Mouse (Mus musculus) testis, adult 2 months (tissue): ENCODE results near the gene Slc25a21. TPM values are rescaled to one million over a fixed set of nuclear protein-coding genes. Genes with fewer than 3 reads are reported as not detected.

Experiments
- H3K27ac ChIP-seq: fragments of 200-500 bp; 2 replicates; pipeline ENCODE4 v1.5.1; 2012; ENCODE audit warnings: low read depth, low read length; ENCODE audit not compliant: control insufficient read depth, insufficient read depth
- H3K27me3 ChIP-seq: fragments of 200-500 bp; 2 replicates; pipeline ENCODE4 v1.6.1; 2012; ENCODE audit warnings: mild to moderate bottlenecking, low read length, moderate library complexity; ENCODE audit not compliant: control insufficient read depth, insufficient read depth
- H3K36me3 ChIP-seq: fragments of 200-500 bp; 2 replicates; pipeline ENCODE4 v1.6.1; 2012; ENCODE audit warnings: mild to moderate bottlenecking, low read length; ENCODE audit not compliant: control insufficient read depth, insufficient read depth
- H3K4me1 ChIP-seq: fragments of 200-500 bp; 2 replicates; pipeline ENCODE4 v1.6.1; 2012; ENCODE audit warnings: low read length; ENCODE audit not compliant: control insufficient read depth, insufficient read depth
- H3K4me3 ChIP-seq: fragments of 200-500 bp; 2 replicates; pipeline ENCODE4 v1.5.1; 2012; ENCODE audit warnings: low read depth, mild to moderate bottlenecking, low read length, moderate library complexity, mixed read lengths; ENCODE audit not compliant: control insufficient read depth
- CTCF ChIP-seq: fragments of 200-500 bp; IDR thresholded peaks from 2 replicates; pipeline ENCODE4 v1.5.1; 2012; ENCODE audit warnings: low read depth, mild to moderate bottlenecking, inconsistent platforms, low read length, moderate library complexity; ENCODE audit not compliant: control insufficient read depth, insufficient read depth, insufficient replicate concordance
- POLR2A ChIP-seq: fragments of 200-500 bp; IDR thresholded peaks from 2 replicates; pipeline ENCODE4 v1.6.1; 2012; ENCODE audit warnings: low read depth, mild to moderate bottlenecking, inconsistent platforms, low read length, moderate library complexity; ENCODE audit not compliant: control insufficient read depth
- polyA plus RNA-seq: library from polyadenylated mRNA; depleted of rRNA; stranded (reverse); fragments of >200 nt; gene quantifications from 2 replicates; pipeline ENCODE4 v1.2.3, GENCODE M21; 2012

Gene Slc25a21
- polyA plus RNA-seq, 1 experiment: 0.75 TPM

DNA sequence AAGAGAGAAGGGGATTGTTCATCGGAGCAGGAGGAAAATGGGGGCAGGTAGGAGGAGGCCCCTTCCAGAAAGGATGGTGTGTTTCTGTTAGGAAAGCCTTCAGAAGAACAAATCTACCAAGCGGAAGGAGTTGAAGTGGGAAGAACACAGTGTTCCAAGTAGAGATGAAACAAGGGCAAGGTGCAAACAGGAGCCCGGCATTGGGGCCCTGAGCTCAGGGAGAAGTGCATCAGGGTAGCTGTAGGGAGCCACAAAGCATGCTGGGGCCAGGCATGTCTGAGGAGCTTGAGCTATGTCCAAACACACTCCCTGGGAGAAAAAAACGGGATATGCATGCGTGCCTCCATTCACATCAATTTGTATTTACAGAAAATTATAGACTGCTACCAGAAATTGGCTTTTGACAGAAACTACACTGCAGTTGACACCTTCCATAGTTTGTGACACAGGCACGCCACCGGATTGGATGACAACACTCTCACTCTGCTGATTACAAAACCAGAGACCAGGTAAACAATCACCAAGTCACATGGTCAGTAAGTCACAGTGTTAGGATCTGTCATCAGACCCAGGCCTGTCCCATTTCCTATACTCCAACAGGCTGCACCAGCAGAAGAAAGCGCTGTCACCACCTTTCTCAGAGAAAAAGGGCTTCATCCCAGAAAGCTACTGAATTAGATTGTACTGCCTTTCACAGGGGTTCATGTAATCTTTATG is 299.9 kb downstream of the Slc25a21 start:
- no peak overlapping the region for H3K4me3 ChIP-seq
- no peaks in the 10 kb centered on the region for H3K36me3 ChIP-seq
- no peaks in the 10 kb centered on the region for H3K27me3 ChIP-seq
- TF ChIP-seq POLR2A: no peak
- no peak for TF ChIP-seq CTCF
- no peaks in the 10 kb centered on the region for H3K4me1 ChIP-seq
- no peak overlapping the region for H3K27ac ChIP-seq

DNA sequence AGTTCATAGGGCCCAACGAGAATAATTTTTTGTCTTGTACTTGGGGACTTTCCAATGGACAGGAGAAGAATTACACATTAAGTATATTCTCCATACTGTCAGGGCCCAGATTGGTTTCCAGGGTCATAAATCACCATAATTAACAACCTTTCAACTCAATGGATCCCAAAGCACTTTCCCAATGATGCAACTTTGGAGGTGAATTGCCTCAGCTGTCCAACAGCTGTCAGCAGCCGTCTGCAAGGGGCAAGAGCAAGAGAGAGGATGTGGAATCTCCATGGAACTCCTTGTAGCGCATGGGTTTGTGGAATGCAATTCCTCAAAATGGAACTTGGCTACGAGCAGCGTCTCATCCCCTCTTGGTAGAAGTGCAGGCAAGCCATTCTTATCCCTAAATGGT is 302.3 kb downstream of the Slc25a21 start:
- Histone ChIP-seq H3K4me3 (no peak overlapping the region), H3K36me3 (no peaks in the 10 kb centered on the region), H3K4me1 (no peaks in the 10 kb centered on the region), H3K27ac (no peak overlapping the region), H3K27me3 (no peaks in the 10 kb centered on the region)
- TF ChIP-seq POLR2A (no peak), CTCF (no peak)

DNA sequence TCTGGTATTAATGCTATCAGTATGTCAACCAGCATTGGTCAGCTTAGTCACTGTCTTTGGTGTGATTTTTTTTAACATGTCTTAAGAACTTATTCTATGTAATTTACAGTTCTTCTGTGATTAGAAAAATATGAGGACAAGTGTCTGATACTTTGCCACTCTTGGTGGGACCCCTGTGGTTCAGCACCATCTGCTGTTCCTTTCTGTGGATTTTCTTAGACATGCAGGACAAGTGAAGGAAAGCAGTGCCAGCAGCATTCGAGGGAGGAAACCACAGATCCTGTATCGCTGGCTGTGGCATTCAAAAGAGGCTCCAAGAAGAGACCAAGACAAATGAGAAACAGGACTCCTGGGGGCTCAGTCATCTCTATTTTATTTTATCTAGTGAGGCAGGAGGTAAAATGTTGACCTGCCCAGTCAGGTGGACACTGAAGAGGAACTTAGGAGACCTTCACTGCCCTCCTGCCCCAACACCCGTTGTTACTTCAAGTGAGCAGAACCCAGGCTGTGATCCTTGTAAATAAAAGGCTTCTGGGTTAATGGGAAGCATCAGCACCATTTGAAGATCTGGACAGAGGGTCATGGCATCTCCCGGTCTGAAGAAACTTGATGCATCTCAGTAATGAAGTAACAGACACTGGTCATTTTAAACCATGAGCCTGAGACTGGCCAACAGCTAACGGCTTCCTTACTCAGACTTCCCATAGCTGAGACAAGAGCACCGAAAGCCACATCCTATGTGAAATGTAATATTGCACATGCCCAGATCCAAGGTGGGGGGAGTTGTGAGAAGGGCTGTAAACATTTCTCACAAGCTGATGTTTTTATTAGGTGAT is 306.2 kb downstream of the Slc25a21 start:
- Histone ChIP-seq H3K4me3 (no peak overlapping the region), H3K27me3 (no peaks in the 10 kb centered on the region), H3K27ac (no peak overlapping the region), H3K4me1 (no peaks in the 10 kb centered on the region), H3K36me3 (no peaks in the 10 kb centered on the region)
- TF ChIP-seq POLR2A (no peak), CTCF (no peak)

DNA sequence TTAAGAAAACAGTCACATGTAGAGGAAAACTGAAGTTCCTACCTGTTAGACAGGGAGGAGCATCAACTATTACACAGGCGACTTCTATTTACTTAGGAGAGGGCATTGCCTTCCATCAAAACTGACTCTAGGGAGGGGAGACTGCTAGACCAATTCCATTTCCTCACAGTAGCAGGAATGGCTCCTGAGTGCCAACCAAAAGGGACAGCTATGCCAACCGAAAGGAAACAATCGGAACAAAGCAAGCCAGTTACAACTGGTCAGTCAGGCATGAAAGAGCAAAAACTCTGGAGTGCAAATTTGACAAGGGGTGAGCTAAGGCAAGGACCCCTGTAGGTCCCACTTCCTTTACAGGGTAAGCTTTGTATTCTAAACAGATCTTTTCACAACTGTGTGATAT is 319.5 kb downstream of the Slc25a21 start:
- no peaks in the 10 kb centered on the region for H3K36me3 ChIP-seq
- TF ChIP-seq POLR2A (no peak), CTCF (no peak)
- H3K27me3 ChIP-seq: no peaks in the 10 kb centered on the region
- no peak overlapping the region for H3K27ac ChIP-seq
- H3K4me1 ChIP-seq: no peaks in the 10 kb centered on the region
- no peak overlapping the region for H3K4me3 ChIP-seq

DNA sequence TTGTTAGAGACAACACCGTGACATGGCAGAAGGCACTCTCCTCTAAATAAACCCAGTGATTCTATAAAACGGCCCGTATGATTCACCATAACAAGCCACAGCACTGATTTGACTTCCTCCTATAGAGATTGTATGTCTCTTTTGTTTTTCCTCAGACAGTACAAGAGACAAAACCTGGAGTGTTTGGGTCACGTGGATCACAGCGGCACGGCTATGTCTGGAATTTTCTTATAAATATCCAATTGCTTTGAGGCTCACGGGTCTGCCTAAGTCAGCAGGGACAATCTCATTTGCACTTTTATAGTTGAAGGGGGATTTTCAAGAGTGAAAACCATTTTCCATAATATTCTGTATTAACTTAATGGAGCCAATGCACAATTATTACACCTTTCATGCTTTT is 320.7 kb downstream of the Slc25a21 start:
- TF ChIP-seq CTCF (no peak), POLR2A (no peak)
- no peak overlapping the region for H3K27ac ChIP-seq
- H3K4me3 ChIP-seq: no peak overlapping the region
- no peaks in the 10 kb centered on the region for H3K36me3 ChIP-seq
- no peaks in the 10 kb centered on the region for H3K27me3 ChIP-seq
- no peaks in the 10 kb centered on the region for H3K4me1 ChIP-seq

DNA sequence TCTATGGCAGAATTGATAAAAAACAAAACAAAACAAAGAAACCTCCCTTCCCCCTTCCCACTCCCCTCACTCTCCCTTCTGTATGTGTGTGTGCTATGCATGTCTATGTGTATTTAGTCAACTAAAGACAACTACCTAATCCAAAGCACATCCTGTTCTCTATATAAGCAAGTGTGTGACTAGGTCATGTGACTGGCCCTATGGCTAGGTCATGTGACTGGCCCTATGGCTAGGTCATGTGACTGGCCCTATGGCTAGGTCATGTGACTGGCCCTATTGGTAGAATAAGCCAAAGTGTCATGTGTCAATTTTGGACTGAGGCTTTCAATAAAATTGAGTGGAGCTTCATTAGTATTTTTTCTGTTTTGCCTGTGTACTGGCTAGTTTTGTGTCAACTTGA is 324.1 kb downstream of the Slc25a21 start:
- Histone ChIP-seq H3K4me1 (peaks cover 2% of the 10 kb centered on the region; the same call in 1 of the 2 replicates), H3K27me3 (no peaks in the 10 kb centered on the region), H3K27ac (no peak overlapping the region), H3K4me3 (no peak overlapping the region), H3K36me3 (no peaks in the 10 kb centered on the region)
- TF ChIP-seq POLR2A (no peak), CTCF (no peak)

DNA sequence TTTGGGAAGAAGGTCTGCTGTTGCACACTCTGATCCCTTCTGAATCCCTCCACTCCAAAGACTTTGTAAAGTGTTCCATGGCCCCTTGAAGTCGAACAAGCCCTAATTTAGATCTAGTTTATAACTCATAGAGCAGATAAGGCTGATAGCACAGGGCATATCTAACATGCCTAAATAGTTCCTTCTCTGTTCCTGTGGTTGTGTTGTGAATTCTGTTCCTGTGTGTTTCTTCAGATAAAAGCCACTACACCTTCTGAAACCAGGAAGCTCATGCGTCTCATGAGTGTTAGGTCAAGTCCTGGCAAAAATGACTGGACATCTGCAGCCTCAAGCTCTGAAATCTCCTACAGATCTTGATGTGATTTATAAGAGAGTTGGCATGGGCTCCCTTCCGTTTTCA is 326.7 kb downstream of the Slc25a21 start:
- H3K27me3 ChIP-seq: no peaks in the 10 kb centered on the region
- H3K4me3 ChIP-seq: no peak overlapping the region
- H3K27ac ChIP-seq: no peak overlapping the region
- TF ChIP-seq CTCF (no peak), POLR2A (no peak)
- H3K36me3 ChIP-seq: no peaks in the 10 kb centered on the region
- peaks cover 2% of the 10 kb centered on the region; the same call in 1 of the 2 replicates for H3K4me1 ChIP-seq
